Mouse (Mus musculus) C2C12 (cell line): ENCODE data around the gene Htt. TPM values are rescaled to one million over a fixed set of nuclear protein-coding genes. Genes with fewer than 3 reads are reported as not detected.

Source experiments
- H3K27me3 ChIP-seq: one replicate; pipeline ENCODE4 v1.6.1; 2011; ENCODE audit not compliant: control insufficient read depth, insufficient read depth, insufficient read length
- H3K36me3 ChIP-seq: one replicate; pipeline ENCODE4 v1.6.1; 2011; ENCODE audit not compliant: control insufficient read depth, insufficient read depth
- H3K4me3 ChIP-seq: one replicate; pipeline ENCODE4 v1.5.1; 2011; ENCODE audit warnings: mild to moderate bottlenecking, control low read depth; ENCODE audit not compliant: poor library complexity, insufficient read depth, severe bottlenecking
- H3K79me2 ChIP-seq: one replicate; pipeline ENCODE4 v1.6.1; 2011; ENCODE audit not compliant: control insufficient read depth, insufficient read depth
- H3K79me3 ChIP-seq: one replicate; pipeline ENCODE4 v1.6.1; 2011; ENCODE audit warnings: low read depth, control low read depth
- H3ac ChIP-seq: one replicate; pipeline ENCODE3; 2011; ENCODE audit warnings: low read depth; ENCODE audit not compliant: control insufficient read depth, insufficient read length
- CEBPB ChIP-seq: IDR thresholded peaks from one replicate; pipeline ENCODE4 v1.6.1; 2011; ENCODE audit warnings: low read depth, mild to moderate bottlenecking, control low read depth, moderate library complexity
- CTCF ChIP-seq: IDR thresholded peaks from one replicate; pipeline ENCODE4 v1.5.1; 2011; ENCODE audit not compliant: control insufficient read depth, insufficient read depth, insufficient read length
- FOSL1 ChIP-seq: IDR thresholded peaks from one replicate; pipeline ENCODE4 v1.8.0; 2011; ENCODE audit warnings: mild to moderate bottlenecking, low read length; ENCODE audit not compliant: poor library complexity, insufficient read depth, severe bottlenecking
- MAX ChIP-seq: IDR thresholded peaks from one replicate; pipeline ENCODE4 v1.6.1; 2011; ENCODE audit warnings: mild to moderate bottlenecking, control low read depth
- MYOD1 ChIP-seq: IDR thresholded peaks from one replicate; pipeline ENCODE4 v1.6.1; 2011; ENCODE audit warnings: low read depth; ENCODE audit not compliant: control insufficient read depth, insufficient read length
- MYOG ChIP-seq: IDR thresholded peaks from one replicate; pipeline ENCODE4 v1.6.1; 2011; ENCODE audit not compliant: control insufficient read depth, insufficient read length; ENCODE audit errors: extremely low read depth
- USF1 ChIP-seq: IDR thresholded peaks from one replicate; pipeline ENCODE4 v1.6.1; 2011; ENCODE audit warnings: low read depth, mild to moderate bottlenecking, control low read depth, moderate library complexity
- polyA plus RNA-seq: library from polyadenylated mRNA; unstranded; fragments of >200 nt; fragmentation: generic; extraction: Trizol; gene quantifications from one replicate; pipeline ENCODE4 v1.2.1, GENCODE M21; 2012; ENCODE audit warnings: missing spikeins

The Htt gene
- polyA plus RNA-seq, 1 experiment = 8.0 TPM

DNA sequence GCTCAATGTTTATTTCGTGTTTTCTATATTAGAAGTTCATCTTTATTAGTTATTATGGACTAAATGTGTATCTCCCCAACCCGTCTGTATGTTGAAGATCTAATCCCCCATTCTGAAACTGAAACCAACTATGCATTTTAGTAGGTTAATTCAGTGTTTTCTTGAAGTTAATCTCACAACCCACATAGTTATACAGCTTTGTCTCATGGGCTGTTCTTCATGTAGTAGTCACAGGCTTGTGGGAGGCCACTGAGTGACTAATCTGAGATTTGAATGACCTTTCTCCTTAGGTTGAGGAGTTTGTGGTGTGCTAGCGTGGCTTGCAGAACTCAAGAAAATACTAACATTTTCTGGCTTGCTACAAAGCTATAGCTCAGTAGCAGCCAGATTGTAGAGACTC lies 23.5 kb downstream of the Htt start:
- Histone ChIP-seq H3K27me3 (no peaks in the 10 kb centered on the region), H3K79me2 (peaks cover 12% of the 10 kb centered on the region), H3ac (no peak overlapping the region), H3K79me3 (peaks cover 13% of the 10 kb centered on the region), H3K36me3 (peaks cover 13% of the 10 kb centered on the region), H3K4me3 (no peak overlapping the region)
- TF ChIP-seq CTCF (no peak), CEBPB (no peak), USF1 (no peak), MAX (no peak), FOSL1 (no peak), MYOD1 (no peak), MYOG (no peak)

- H3K79me3 ChIP-seq = peaks cover 3% of the 10 kb centered on the region
- H3K27me3 ChIP-seq = no peaks in the 10 kb centered on the region
- H3K79me2 ChIP-seq = no peaks in the 10 kb centered on the region
- no peak overlapping the region for H3ac ChIP-seq
- H3K36me3 ChIP-seq = peaks cover 30% of the 10 kb centered on the region
- TF ChIP-seq MYOD1 (no peak), MAX (no peak), CTCF (no peak), FOSL1 (no peak), CEBPB (no peak), MYOG (no peak), USF1 (no peak)
- H3K4me3 ChIP-seq = no peak overlapping the region
Observed at GRCm38 (mm10) chr5:34791141-34791540, 29.6 kb downstream of the Htt start.

DNA sequence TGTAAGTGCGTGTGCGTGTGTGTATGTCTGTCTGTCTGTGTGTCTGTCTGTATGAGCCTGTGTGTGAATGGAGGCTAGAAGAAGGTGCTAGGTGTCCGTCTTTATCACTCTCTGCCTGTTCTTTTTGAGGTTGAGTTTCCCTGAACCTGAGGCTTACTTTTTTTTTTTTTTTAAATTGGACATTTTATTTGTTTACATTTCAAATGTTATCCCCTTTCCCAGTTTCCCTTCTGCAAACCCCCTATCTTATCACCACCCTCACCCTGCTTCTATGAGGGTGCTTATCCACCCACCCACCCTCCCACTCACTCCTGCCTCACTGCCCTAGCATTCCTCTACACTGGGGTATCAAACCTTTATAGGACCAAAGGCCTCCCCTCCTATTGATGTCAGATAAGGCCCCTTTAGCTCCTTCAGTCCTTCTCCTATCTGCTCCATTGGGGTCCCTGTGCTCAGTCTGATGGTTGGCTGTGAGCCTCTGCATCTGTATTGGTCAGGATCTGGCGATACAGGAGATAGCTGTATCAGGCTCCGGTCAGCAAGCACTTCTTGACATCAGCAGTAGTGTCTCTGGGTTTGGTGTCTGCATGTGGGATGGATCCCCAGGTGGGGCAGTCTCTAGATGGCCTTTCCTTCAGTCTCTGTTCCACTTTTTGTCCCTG lies 38.9 kb downstream of the Htt start:
- TF ChIP-seq MAX (no peak), USF1 (no peak), MYOD1 (no peak), MYOG (no peak), FOSL1 (no peak), CEBPB (no peak), CTCF (no peak)

DNA sequence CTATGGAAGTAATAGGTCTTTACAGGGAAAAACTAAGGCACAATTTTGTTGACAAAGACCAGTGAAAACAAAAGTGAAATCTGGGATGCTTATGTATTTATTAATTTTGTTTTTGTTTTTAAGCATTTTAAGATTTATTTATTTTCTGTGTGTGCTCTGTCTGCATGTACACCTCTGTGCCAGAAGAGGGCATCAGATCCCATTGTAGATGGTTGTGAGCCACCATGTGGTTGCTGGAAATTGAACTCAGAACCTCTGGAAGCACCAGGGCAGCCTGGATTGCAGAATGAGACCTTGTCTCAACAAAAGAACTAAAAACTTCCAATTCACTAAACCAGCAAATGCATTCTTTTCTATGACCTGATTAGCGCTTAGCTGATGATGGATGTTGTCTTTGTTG lies 44.5 kb downstream of the Htt start:
- H3K4me3 ChIP-seq = no peak overlapping the region
- H3K36me3 ChIP-seq = peaks cover 44% of the 10 kb centered on the region
- no peak for TF ChIP-seq FOSL1
- no peak for TF ChIP-seq USF1
- no peak for TF ChIP-seq MYOG
- no peak for TF ChIP-seq CEBPB
- TF ChIP-seq CTCF = no peak
- TF ChIP-seq MAX = no peak
- TF ChIP-seq MYOD1 = no peak
- no peaks in the 10 kb centered on the region for H3K79me2 ChIP-seq
- H3K27me3 ChIP-seq = no peaks in the 10 kb centered on the region
- H3K79me3 ChIP-seq = no peaks in the 10 kb centered on the region
- no peak overlapping the region for H3ac ChIP-seq

More for the DNA sequence above, 38.9 kb downstream of the Htt start:
- Histone ChIP-seq H3ac (no peak overlapping the region), H3K79me3 (no peaks in the 10 kb centered on the region), H3K79me2 (no peaks in the 10 kb centered on the region), H3K27me3 (no peaks in the 10 kb centered on the region), H3K4me3 (no peak overlapping the region), H3K36me3 (peaks cover 47% of the 10 kb centered on the region)

DNA sequence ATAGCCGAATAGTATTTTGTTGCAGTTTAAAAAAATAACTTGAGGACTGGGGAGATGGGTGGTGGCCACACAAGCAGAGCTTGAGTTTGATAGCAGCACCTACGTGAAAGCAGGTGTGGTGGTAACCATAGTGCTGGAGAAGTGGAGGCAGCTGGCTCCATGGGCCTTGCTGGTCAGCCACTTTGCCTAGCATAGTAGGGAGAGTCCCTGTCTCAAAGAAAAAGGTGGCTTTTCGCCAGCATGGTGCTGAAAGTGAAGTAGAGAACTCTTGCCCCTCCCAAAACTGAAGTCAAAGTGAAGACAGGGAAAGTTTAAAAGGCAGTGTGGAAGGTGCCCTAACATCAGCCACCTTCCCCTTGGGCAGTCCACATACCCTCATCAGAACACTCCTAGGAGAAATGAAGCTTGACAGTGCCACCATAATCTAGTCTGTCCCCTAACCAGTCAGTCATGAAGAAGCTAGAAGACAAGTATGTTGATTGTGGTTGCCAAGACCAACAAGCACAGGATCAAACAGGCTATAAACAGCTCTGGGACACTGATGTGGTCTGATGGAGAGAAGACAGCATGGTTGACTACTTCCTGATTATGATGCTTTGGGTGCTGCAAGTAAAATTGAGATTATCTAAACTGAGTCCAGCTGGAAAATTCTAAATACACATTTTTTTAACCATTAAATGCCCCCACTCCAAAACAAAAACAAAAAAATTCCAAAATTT lies 61.0 kb downstream of the Htt start:
- Histone ChIP-seq H3K79me3 (no peaks in the 10 kb centered on the region), H3K79me2 (no peaks in the 10 kb centered on the region), H3K27me3 (no peaks in the 10 kb centered on the region), H3ac (no peak overlapping the region), H3K4me3 (no peak overlapping the region), H3K36me3 (peaks cover 50% of the 10 kb centered on the region)
- TF ChIP-seq FOSL1 (no peak), MAX (no peak), USF1 (no peak), MYOD1 (no peak), CEBPB (no peak), CTCF (no peak), MYOG (no peak)
